Mouse (Mus musculus) CH12.LX (cell line): ENCODE data around the gene Gm42715. TPM values are rescaled to one million over a fixed set of nuclear protein-coding genes. Genes with fewer than 3 reads are reported as not detected.

ENCODE experiments used
- DNase-seq: peaks from one replicate; pipeline ENCODE4 v3.0.0-alpha.2; 2013; ENCODE audit errors: extremely low read depth
- H3K27ac ChIP-seq: 2 replicates; pipeline ENCODE4 v1.5.1; 2012; ENCODE audit warnings: low read depth, mild to moderate bottlenecking, control low read depth, moderate library complexity; ENCODE audit not compliant: insufficient read depth
- H3K27me3 ChIP-seq: replicated peaks from 2 replicates; pipeline ENCODE3; 2012; ENCODE audit warnings: inconsistent platforms
- H3K36me3 ChIP-seq, 2 experiments: replicated peaks in 1 of 2; 2 replicates each; pipeline versions ENCODE3 to v1.6.1; 2012; ENCODE audit warnings: inconsistent platforms in 1 of 2, low read length in 1 of 2, mild to moderate bottlenecking in 1 of 2, mixed read lengths in 1 of 2, moderate library complexity in 1 of 2; ENCODE audit not compliant: control insufficient read depth in 1 of 2, insufficient read depth in 1 of 2
- H3K4me1 ChIP-seq, 2 experiments: 2 replicates each; pipeline ENCODE4 v1.6.1; 2012; ENCODE audit warnings: inconsistent platforms in 1 of 2, moderate library complexity in 1 of 2; ENCODE audit not compliant: insufficient read depth in 2 of 2, control insufficient read depth in 1 of 2
- H3K4me2 ChIP-seq: 2 replicates; pipeline ENCODE4 v1.6.1; 2012; ENCODE audit warnings: low read depth, mild to moderate bottlenecking, control low read depth; ENCODE audit not compliant: poor library complexity, insufficient read depth, severe bottlenecking
- H3K4me3 ChIP-seq, 3 experiments: fragments of 150-350 bp in 1 of 3; sonication (generic) in 1 of 3; replicated peaks in 1 of 3; 2 replicates each; pipeline versions ENCODE3 to v1.5.1; 2011 to 2012; ENCODE audit warnings: low read depth in 2 of 3, low read length in 2 of 3, mild to moderate bottlenecking in 2 of 3, moderate library complexity in 2 of 3, control low read depth in 1 of 3, improper control_type of control experiment in 1 of 3, inconsistent platforms in 1 of 3, mixed read lengths in 1 of 3; ENCODE audit not compliant: poor library complexity in 1 of 3
- H3K79me2 ChIP-seq: replicated peaks from 2 replicates; pipeline ENCODE4 v1.6.1; 2012; ENCODE audit warnings: mild to moderate bottlenecking, moderate library complexity; ENCODE audit not compliant: control insufficient read depth, poor library complexity, insufficient read depth, severe bottlenecking; ENCODE audit errors: extremely low read depth
- H3K9ac ChIP-seq: 2 replicates; pipeline ENCODE4 v1.6.1; 2012; ENCODE audit warnings: low read depth, mild to moderate bottlenecking, control low read depth, moderate library complexity; ENCODE audit not compliant: insufficient read depth
- H3K9me3 ChIP-seq: replicated peaks from 2 replicates; pipeline ENCODE3; 2012; ENCODE audit warnings: low read length, inconsistent platforms, mixed read lengths
- BHLHE40 ChIP-seq: IDR thresholded peaks from 2 replicates; pipeline ENCODE4 v1.6.1; 2011; ENCODE audit warnings: mild to moderate bottlenecking, low read depth, low read length, improper control_type of control experiment
- CHD1 ChIP-seq: IDR thresholded peaks from 2 replicates; pipeline ENCODE4 v1.6.1; 2012; ENCODE audit warnings: low read depth, low read length, improper control_type of control experiment, inconsistent platforms
- CHD2 ChIP-seq: IDR thresholded peaks from 2 replicates; pipeline ENCODE4 v1.6.1; 2011; ENCODE audit warnings: low read length, improper control_type of control experiment
- HCFC1 ChIP-seq: IDR thresholded peaks from 2 replicates; pipeline ENCODE4 v1.6.1; 2012; ENCODE audit warnings: low read depth, mild to moderate bottlenecking, inconsistent platforms, low read length, improper control_type of control experiment
- IRF4 ChIP-seq: IDR thresholded peaks from 2 replicates; pipeline ENCODE4 v1.6.1; 2014; ENCODE audit warnings: low read depth, mild to moderate bottlenecking, inconsistent platforms, low read length, improper control_type of control experiment
- JUN ChIP-seq: IDR thresholded peaks from 2 replicates; pipeline ENCODE4 v1.6.1; 2011; ENCODE audit warnings: low read depth, mild to moderate bottlenecking, low read length, improper control_type of control experiment, moderate library complexity; ENCODE audit not compliant: insufficient read depth
- JUND ChIP-seq: conservative IDR thresholded peaks from 2 replicates; pipeline ENCODE4 v1.6.1; 2011; ENCODE audit warnings: low read depth, low read length, improper control_type of control experiment
- KAT2A ChIP-seq: IDR thresholded peaks from 2 replicates; pipeline ENCODE4 v1.6.1; 2012; ENCODE audit warnings: low read length, improper control_type of control experiment, inconsistent platforms; ENCODE audit not compliant: insufficient replicate concordance
- MAX ChIP-seq: IDR thresholded peaks from 2 replicates; pipeline ENCODE4 v1.6.1; 2011; ENCODE audit warnings: low read length, improper control_type of control experiment
- MAZ ChIP-seq: IDR thresholded peaks from 2 replicates; pipeline ENCODE4 v1.6.1; 2012; ENCODE audit warnings: low read depth, mild to moderate bottlenecking, inconsistent platforms, low read length, improper control_type of control experiment, moderate library complexity
- MEF2A ChIP-seq: IDR thresholded peaks from 2 replicates; pipeline ENCODE4 v1.6.1; 2014; ENCODE audit warnings: low read depth, mild to moderate bottlenecking, inconsistent platforms, low read length, improper control_type of control experiment, borderline replicate concordance
- MXI1 ChIP-seq: IDR thresholded peaks from 2 replicates; pipeline ENCODE4 v1.6.1; 2011; ENCODE audit warnings: mild to moderate bottlenecking, low read depth, low read length, improper control_type of control experiment
- MYC ChIP-seq: IDR thresholded peaks from 2 replicates; pipeline ENCODE4 v1.6.1; 2011; ENCODE audit warnings: low read depth, mild to moderate bottlenecking, improper control_type of control experiment, low read length
- NELFE ChIP-seq: IDR thresholded peaks from 2 replicates; pipeline ENCODE4 v1.6.1; 2011; ENCODE audit warnings: low read depth, low read length, improper control_type of control experiment
- NRF1 ChIP-seq: IDR thresholded peaks from 2 replicates; pipeline ENCODE4 v1.6.1; 2014; ENCODE audit warnings: low read depth, mild to moderate bottlenecking, inconsistent platforms, low read length, improper control_type of control experiment, moderate library complexity
- PAX5 ChIP-seq: IDR thresholded peaks from 2 replicates; pipeline ENCODE4 v1.6.1; 2012; ENCODE audit warnings: low read length, inconsistent platforms, mixed read lengths
- POLR2A ChIP-seq: IDR thresholded peaks from 2 replicates; pipeline ENCODE4 v1.6.1; 2011; ENCODE audit warnings: low read depth, mild to moderate bottlenecking, improper control_type of control experiment, low read length
- SIN3A ChIP-seq: IDR thresholded peaks from 2 replicates; pipeline ENCODE4 v1.6.1; 2012; ENCODE audit warnings: low read length, improper control_type of control experiment, inconsistent platforms
- SMC3 ChIP-seq: IDR thresholded peaks from 2 replicates; pipeline ENCODE4 v1.6.1; 2011; ENCODE audit warnings: low read depth, low read length, improper control_type of control experiment
- TBP ChIP-seq: conservative IDR thresholded peaks from 2 replicates; pipeline ENCODE4 v1.6.1; 2011; ENCODE audit warnings: low read depth, low read length, improper control_type of control experiment
- TCF12 ChIP-seq: IDR thresholded peaks from 2 replicates; pipeline ENCODE4 v1.6.1; 2014; ENCODE audit warnings: low read depth, mild to moderate bottlenecking, inconsistent platforms, low read length, improper control_type of control experiment
- UBTF ChIP-seq: IDR thresholded peaks from 2 replicates; pipeline ENCODE4 v1.6.1; 2012; ENCODE audit warnings: low read depth, mild to moderate bottlenecking, inconsistent platforms, low read length, improper control_type of control experiment, moderate library complexity
- USF1 ChIP-seq: IDR thresholded peaks from 2 replicates; pipeline ENCODE4 v1.6.1; 2014; ENCODE audit warnings: low read depth, mild to moderate bottlenecking, inconsistent platforms, low read length, improper control_type of control experiment
- USF2 ChIP-seq: conservative IDR thresholded peaks from 2 replicates; pipeline ENCODE4 v1.6.1; 2011; ENCODE audit warnings: low read depth, low read length, improper control_type of control experiment
- ZC3H11A ChIP-seq: IDR thresholded peaks from 2 replicates; pipeline ENCODE4 v1.6.1; 2012; ENCODE audit warnings: low read depth, mild to moderate bottlenecking, inconsistent platforms, low read length, improper control_type of control experiment
- ZKSCAN1 ChIP-seq: IDR thresholded peaks from 2 replicates; pipeline ENCODE4 v1.6.1; 2012; ENCODE audit warnings: low read depth, inconsistent platforms, low read length, improper control_type of control experiment, borderline replicate concordance
- ZMIZ1 ChIP-seq: IDR thresholded peaks from 2 replicates; pipeline ENCODE4 v1.6.1; 2012; ENCODE audit warnings: low read depth, mild to moderate bottlenecking, inconsistent platforms, low read length, improper control_type of control experiment
- ZNF384 ChIP-seq: IDR thresholded peaks from 2 replicates; pipeline ENCODE4 v1.6.1; 2012; ENCODE audit warnings: low read depth, low read length, improper control_type of control experiment, inconsistent platforms
- dilution Hi-C: fragments of 300-500 bp; cut with MboI; formaldehyde crosslinking; loops from 2 replicates; pipeline ENCODE4 v1.14.3; 2020; ENCODE audit warnings: low sequenced_read_pairs; ENCODE audit not compliant: extremely low pct_unique_long_range_greater_than_20kb, extremely low pct_ligation_motif_present
- in situ Hi-C: fragments of 300-500 bp; cut with MboI; formaldehyde crosslinking; loops from 3 replicates; pipeline ENCODE4 v1.14.3; 2019; ENCODE audit warnings: low sequenced_read_pairs, low pct_ligation_motif_present, low pct_unique_long_range_greater_than_20kb, mixed read lengths
- polyA plus RNA-seq: library from polyadenylated mRNA; unstranded; fragments of >175 nt; gene quantifications from 2 replicates; pipeline ENCODE4 v1.2.1, GENCODE M21; 2012; ENCODE audit warnings: low read depth; ENCODE audit not compliant: insufficient read length
- total RNA-seq, 2 experiments: library from RNA; depleted of rRNA; stranded (reverse); fragments of 300-350 nt in 1 of 2; fragments of >200 nt in 1 of 2; gene quantifications; 2 replicates each; pipeline ENCODE4 v1.2.3; 2012 to 2014

Gm42715 gene
- total and polyA plus RNA-seq, 3 experiments = 5.8 to 14.1 (median 12.0) TPM

- H3K4me3 ChIP-seq = peak overlapping the region in 2 of 3 experiments; percentile 65 to 80
- dilution Hi-C loops (no loop called here), in situ Hi-C loops (loop anchor here (5.0 kb wide), 1 partner anchor 115 kb away; no protein-coding TSS in a partner anchor)
- peaks cover 32% of the 10 kb centered on the region for H3K79me2 ChIP-seq
- H3K9ac ChIP-seq = peak overlapping the region; percentile 58
- no peak for DNase-seq
- peak overlapping the region; percentile 70 for H3K4me2 ChIP-seq
- peaks cover 28 to 50% of the 10 kb centered on the region in 2 experiments for H3K36me3 ChIP-seq
- no peak for TF ChIP-seq TCF12
- TF ChIP-seq ZKSCAN1 = no peak
- no peak for TF ChIP-seq MYC
- no peak for TF ChIP-seq SMC3
- TF ChIP-seq SIN3A = no peak
- TF ChIP-seq POLR2A = no peak
- TF ChIP-seq MAX = no peak
- no peak for TF ChIP-seq BHLHE40
- TF ChIP-seq CHD1 = no peak
- TF ChIP-seq PAX5 = no peak
- TF ChIP-seq TBP = no peak
- TF ChIP-seq JUN = no peak
- no peak for TF ChIP-seq MEF2A
- TF ChIP-seq, all 38 proteins: peak for 0
- H3K9me3 ChIP-seq = no peaks in the 10 kb centered on the region
- peaks cover 3 to 32% of the 10 kb centered on the region in 2 experiments; a peak in 2 of 4 replicates for H3K4me1 ChIP-seq
- no peaks in the 10 kb centered on the region for H3K27me3 ChIP-seq
- no peak overlapping the region; the same call in 1 of the 2 replicates for H3K27ac ChIP-seq
Measured at GRCm38 (mm10) chr7:127476855-127477254, 42.5 kb upstream of the Gm42715 start.

GRCm38 (mm10) chr7:127477687-127478634, 41.4 kb upstream of the Gm42715 start:
- no peaks in the 10 kb centered on the region for H3K27me3 ChIP-seq
- dilution Hi-C loops (no loop called here), in situ Hi-C loops (loop anchor here (5.0 kb wide), 1 partner anchor 116 kb away; no protein-coding TSS in a partner anchor)
- peaks cover 9 to 34% of the 10 kb centered on the region in 2 experiments for H3K4me1 ChIP-seq
- peak; percentile 100 for DNase-seq
- H3K36me3 ChIP-seq = peaks cover 35 to 61% of the 10 kb centered on the region in 2 experiments
- H3K4me3 ChIP-seq = peak overlapping the region; percentile 80 to 98 (median 97)
- peak overlapping the region; percentile 98 for H3K9ac ChIP-seq
- H3K79me2 ChIP-seq = peaks cover 37% of the 10 kb centered on the region
- no peaks in the 10 kb centered on the region for H3K9me3 ChIP-seq
- peak overlapping the region; percentile 88 for H3K27ac ChIP-seq
- H3K4me2 ChIP-seq = 0 out of 2 replicates have a peak overlapping the region, but pooled peaks have one; percentile 70
- TF ChIP-seq MEF2A (no peak; the same call in 1 of the 2 replicates), ZMIZ1 (peak; percentile 70), MXI1 (no peak; the same call in none of the 2 replicates), JUND (no peak; the same call in 1 of the 2 replicates), NRF1 (peak; percentile 92), KAT2A (peak; percentile 79; the same call in 1 of the 2 replicates), IRF4 (peak; percentile 43; the same call in 1 of the 2 replicates), ZC3H11A (no peak), SMC3 (no peak), POLR2A (peak; percentile 73), CHD2 (peak; percentile 87), NELFE (peak; percentile 58; the same call in 1 of the 2 replicates), ZNF384 (no peak), MYC (peak; percentile 35; the same call in 1 of the 2 replicates), CHD1 (no peak), PAX5 (no peak), SIN3A (peak; percentile 84), USF2 (no peak; the same call in 1 of the 2 replicates), HCFC1 (peak; percentile 87), TBP (peak; percentile 62; the same call in 1 of the 2 replicates), MAX (peak; percentile 62; the same call in 1 of the 2 replicates), MAZ (peak; percentile 92), UBTF (no peak), USF1 (peak; percentile 68), BHLHE40 (peak; percentile 20; the same call in 1 of the 2 replicates)
